Mouse (Mus musculus): ENCODE measurements around the gene Slc39a3.

- no peak for TF ChIP-seq CTCF (IDR thresholded peaks at IDR 0.05; ENCODE audit: control insufficient read depth, insufficient read depth, insufficient replicate concordance, low read depth, low read length)
- no peak for TF ChIP-seq POLR2A (IDR thresholded peaks at IDR 0.05; ENCODE audit: control insufficient read depth, low read depth, low read length)
Measured at GRCm38 (mm10) chr10:80994621-80995020, 42.6 kb downstream of the Slc39a3 start.
